Mouse (Mus musculus) cerebellum, adult 2 months (tissue): Measurements from ENCODE around the gene Zyx.

ENCODE experiments used
- CTCF ChIP-seq: fragments of 200-500 bp; IDR thresholded peaks from 2 replicates; pipeline ENCODE4 v1.5.1; 2011; ENCODE audit warnings: low read depth, mild to moderate bottlenecking, control low read depth, low read length, moderate library complexity, borderline replicate concordance; ENCODE audit not compliant: insufficient read depth
- POLR2A ChIP-seq: fragments of 200-500 bp; IDR thresholded peaks from 2 replicates; pipeline ENCODE4 v1.6.1; 2011; ENCODE audit warnings: low read length, control low read depth, borderline replicate concordance; ENCODE audit not compliant: insufficient read depth

DNA sequence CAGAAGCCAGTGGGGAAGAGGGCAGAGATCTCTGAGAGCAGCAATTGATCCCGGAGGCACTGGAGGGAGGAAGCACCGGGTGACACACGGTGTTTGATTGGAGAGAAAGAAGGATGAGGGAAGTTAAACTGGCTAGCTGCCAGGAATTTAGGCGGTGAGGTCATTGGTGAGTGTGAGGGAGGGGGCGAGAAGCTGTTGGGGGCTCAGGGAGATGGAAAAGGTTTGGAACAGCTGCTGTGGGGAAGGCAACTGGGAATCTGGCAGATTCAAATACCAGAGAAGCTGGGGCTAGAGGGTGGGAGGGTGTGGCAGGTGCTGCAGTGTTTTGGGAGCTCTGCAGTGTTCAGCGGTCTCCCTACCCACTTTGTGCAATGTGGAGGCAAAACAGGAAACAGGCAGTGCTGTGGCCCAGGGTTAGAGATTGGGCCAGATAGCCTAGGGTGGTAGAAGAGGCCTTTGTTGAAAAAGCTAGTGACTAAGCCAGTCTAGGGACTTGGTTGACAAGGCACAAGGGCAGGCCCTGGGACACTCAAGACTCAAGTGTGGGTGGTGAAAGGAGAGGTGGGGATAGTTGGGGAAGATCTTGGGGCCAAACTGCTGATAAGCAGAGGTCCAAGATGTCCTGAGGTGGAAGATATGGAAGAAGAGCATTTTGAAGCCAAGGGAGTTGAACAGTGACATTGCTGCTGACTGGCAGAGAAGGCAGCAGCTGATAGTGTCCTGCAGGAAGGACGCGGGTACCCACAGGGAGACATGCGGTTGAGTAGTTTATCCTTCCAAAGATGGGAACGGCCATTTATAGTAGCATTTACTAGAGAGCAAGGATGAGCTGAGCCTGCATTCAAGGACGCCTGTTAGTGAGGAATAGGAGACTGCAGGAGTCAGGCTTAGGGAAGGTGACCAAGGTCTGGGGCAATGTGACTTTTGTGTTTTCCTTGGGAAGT lies 4.9 kb downstream of the Zyx start:
- 0 out of 2 replicates have a peak, but pooled peaks have one; percentile 10 for TF ChIP-seq POLR2A
- TF ChIP-seq CTCF: no peak
